Mouse (Mus musculus): ENCODE data around the gene Ptprd.

- TF ChIP-seq CTCF (IDR thresholded peaks at IDR 0.05; ENCODE audit: low read depth, low read length) (no peak), GATA1 (IDR thresholded peaks at IDR 0.05; ENCODE audit: borderline replicate concordance, low read length) (no peak), POLR2AphosphoS5 (IDR thresholded peaks at IDR 0.05; ENCODE audit: insufficient replicate concordance, low read depth, low read length) (no peak)
Observed at GRCm38 (mm10) chr4:76056836-76057235, 2154.9 kb downstream of the Ptprd start.

Data from G1E (cell line).